In the genomic region with DNA sequence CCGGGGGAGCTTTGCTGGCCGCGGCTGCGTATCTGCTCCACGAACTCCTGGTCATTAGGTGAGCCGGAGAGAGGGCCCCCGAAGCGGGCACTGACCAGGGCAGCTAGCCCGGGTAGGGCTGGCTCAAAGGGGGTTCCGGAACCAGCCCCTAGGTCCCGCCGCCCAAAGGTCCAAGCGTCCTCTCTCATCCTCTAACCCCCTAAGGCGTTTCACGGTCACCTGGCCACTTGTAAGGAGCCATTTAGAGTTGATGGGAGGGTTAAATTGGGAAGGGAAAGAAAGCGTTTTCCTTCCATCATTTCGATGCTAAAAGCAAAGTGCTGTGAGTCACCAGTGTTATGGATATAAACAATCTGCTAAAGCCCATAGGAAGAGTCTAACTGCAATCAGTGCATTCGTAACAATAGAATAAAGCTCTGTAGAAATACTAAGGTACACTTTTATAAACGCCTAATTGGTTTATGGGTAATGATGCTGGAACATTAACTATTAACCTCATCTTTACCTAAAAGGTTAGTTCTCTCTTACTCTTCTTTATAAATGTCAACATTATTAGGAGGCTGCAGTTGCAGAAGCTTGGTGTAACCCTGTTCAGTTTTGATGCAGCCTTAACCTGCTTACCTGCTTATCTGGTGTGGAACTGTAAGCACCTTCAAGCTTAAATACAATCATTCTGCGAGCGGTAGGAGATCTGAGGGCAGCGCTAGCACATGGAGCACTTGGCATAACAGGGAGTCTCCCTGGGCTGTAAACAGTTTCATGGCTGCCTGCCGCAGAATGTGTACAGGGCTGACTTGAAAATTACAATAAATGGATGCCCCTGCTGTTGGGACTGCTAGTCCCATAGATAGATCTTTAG, we compare ENCODE assay signal across 9 mouse cellular contexts. TPM values are rescaled to one million over a fixed set of nuclear protein-coding genes. Genes with fewer than 3 reads are reported as not detected.
A peak's percentile ranks its signal among the peaks of the same experiment; 100 is the strongest.
DNase-seq lines count a peak whose midpoint lies in the region; ATAC-seq lines count a peak whose summit lies in the region.
"Had no signal": no experiment of that assay in that cellular context is flagged by ENCODE, and none has a peak within 500 bp of the region (broad histone marks: within the 10 kb centered on the region; RNA-seq: fewer than 3 reads in every experiment).

No protein-coding gene starts in this region.

- no peaks in the 10 kb centered on the region for H3K27me3 ChIP-seq in kidney, embryonic 16.5 days (ENCODE audit: insufficient read depth, low read length)
- H3K27me3 ChIP-seq in forebrain, embryonic 15.5 days = no peaks in the 10 kb centered on the region
- H3K27me3 ChIP-seq in liver, embryonic 15.5 days = peaks cover 49% of the 10 kb centered on the region

- peaks cover 4% of the 10 kb centered on the region; the same call in 1 of the 2 replicates for H3K4me1 ChIP-seq in kidney, embryonic 16.5 days (ENCODE audit: insufficient read depth, low read length)
- peaks cover 25% of the 10 kb centered on the region for H3K4me1 ChIP-seq in forebrain, embryonic 15.5 days
- no peaks in the 10 kb centered on the region; the same call in 1 of the 2 replicates for H3K4me1 ChIP-seq in liver, embryonic 15.5 days (replicated peaks)

- WGBS in kidney, embryonic 16.5 days = 13% methylated on average over 23 of the region's 23 CpGs
- 6% methylated on average over 23 of the region's 23 CpGs for WGBS in forebrain, embryonic 15.5 days
- WGBS in liver, embryonic 15.5 days (ENCODE audit: insufficient replicate concordance) = 17% methylated on average over 23 of the region's 23 CpGs

- H3K9me3 ChIP-seq in kidney, embryonic 16.5 days (ENCODE audit: low read length) = no peaks in the 10 kb centered on the region
- no peaks in the 10 kb centered on the region for H3K9me3 ChIP-seq in forebrain, embryonic 15.5 days
- H3K9me3 ChIP-seq in liver, embryonic 15.5 days (replicated peaks) = no peaks in the 10 kb centered on the region

- ATAC-seq in kidney, embryonic 16.5 days (ENCODE audit: low FRiP score, low TSS enrichment) = peak; percentile 43; the same call in 1 of the 2 replicates
- peak; percentile 47 for ATAC-seq in forebrain, embryonic 15.5 days (replicated peaks)
- no peak for ATAC-seq in liver, embryonic 15.5 days (ENCODE audit: insufficient read depth)
- no peak for ATAC-seq in erythroblast, adult 5-6 weeks (replicated peaks; ENCODE audit: low FRiP score, poor library complexity, severe bottlenecking)

- H3K4me2 ChIP-seq in kidney, embryonic 16.5 days (replicated peaks; ENCODE audit: low read depth, low read length) = peak overlapping the region; percentile 95
- peak overlapping the region; percentile 72 for H3K4me2 ChIP-seq in forebrain, embryonic 15.5 days (replicated peaks)
- H3K4me2 ChIP-seq in liver, embryonic 15.5 days = peak overlapping the region; percentile 73

- H3K36me3 ChIP-seq in kidney, embryonic 16.5 days (ENCODE audit: insufficient read depth, low read length) = no peaks in the 10 kb centered on the region
- H3K36me3 ChIP-seq in forebrain, embryonic 15.5 days = 0 out of 2 replicates have a peak, but pooled peaks cover 4% of the 10 kb centered on the region
- no peaks in the 10 kb centered on the region for H3K36me3 ChIP-seq in liver, embryonic 15.5 days (replicated peaks)

- peak overlapping the region; percentile 80 for H3K4me3 ChIP-seq in kidney, embryonic 16.5 days (ENCODE audit: low read length)
- peak overlapping the region; percentile 82 for H3K4me3 ChIP-seq in forebrain, embryonic 15.5 days
- H3K4me3 ChIP-seq in liver, embryonic 15.5 days (replicated peaks) = peak overlapping the region; percentile 54

- peak overlapping the region; percentile 36; the same call in 1 of the 2 replicates for H3K27ac ChIP-seq in kidney, embryonic 16.5 days (ENCODE audit: low read length)
- peak overlapping the region; percentile 95 for H3K27ac ChIP-seq in forebrain, embryonic 15.5 days (replicated peaks)
- no peak overlapping the region for H3K27ac ChIP-seq in liver, embryonic 15.5 days (replicated peaks)
- H3K27ac ChIP-seq: macrophage had no signal

- DNase-seq in kidney, postnatal 36 days = no peak
- peak; percentile 46 to 49 for DNase-seq in cerebellum, adult 18-20 months
- no peak for DNase-seq in ovary, postnatal 36 days (ENCODE audit: low spot score)
- DNase-seq in urinary bladder, postnatal 14 days (ENCODE audit: low spot score) = no peak

- peak overlapping the region; percentile 92 for H3K9ac ChIP-seq in kidney, embryonic 16.5 days (replicated peaks; ENCODE audit: low read length)
- peak overlapping the region; percentile 99 for H3K9ac ChIP-seq in forebrain, embryonic 15.5 days (replicated peaks)
- no peak overlapping the region for H3K9ac ChIP-seq in liver, embryonic 15.5 days

RNA-seq across cellular contexts. Expression of gene Faxc, which starts 0.9 kb away (rescaled TPM):
- polyA plus RNA-seq in kidney, embryonic 16.5 days (2015; fragmentation: Nextera tagmentation; extraction: Ambion mirVana) = 3.2 and 3.7 TPM in 2 replicates
- polyA plus RNA-seq in forebrain, embryonic 15.5 days (2015; fragmentation: Nextera tagmentation; extraction: Ambion mirVana) = 16.5 and 17.5 TPM in 2 replicates
- 0.03 and 0.07 TPM in 2 replicates for polyA plus RNA-seq in liver, embryonic 15.5 days (2015; fragmentation: Nextera tagmentation; extraction: Ambion mirVana)
- not detected in 2 replicates for total RNA-seq in erythroblast, adult 5-6 weeks (2015; ENCODE audit: low replicate concordance)
- 0.28 TPM in 1 of 2 replicates, not detected in the other for total RNA-seq in erythroblast, adult 5-6 weeks (2017; ENCODE audit: low replicate concordance)
- polyA plus RNA-seq: macrophage had no signal

RNA-seq across cellular contexts. Expression of gene Coq3, which starts 52.5 kb away (rescaled TPM):
- polyA plus RNA-seq in kidney, embryonic 16.5 days (2015; fragmentation: Nextera tagmentation; extraction: Ambion mirVana) = 13.5 and 13.6 TPM in 2 replicates
- 15.2 and 15.6 TPM in 2 replicates for polyA plus RNA-seq in forebrain, embryonic 15.5 days (2015; fragmentation: Nextera tagmentation; extraction: Ambion mirVana)
- 7.1 and 7.6 TPM in 2 replicates for polyA plus RNA-seq in liver, embryonic 15.5 days (2015; fragmentation: Nextera tagmentation; extraction: Ambion mirVana)
- total RNA-seq in erythroblast, adult 5-6 weeks (2015; ENCODE audit: low replicate concordance) = 0.84 and 2.1 TPM in 2 replicates
- total RNA-seq in erythroblast, adult 5-6 weeks (2017; ENCODE audit: low replicate concordance) = 2.6 and 3.5 TPM in 2 replicates

Comparison
In these comparisons a context has a peak if more than half of its experiments do, and no peak if none do; other contexts are left out.
1. ATAC-seq: peak in kidney, embryonic 16.5 days (single experiment) and forebrain, embryonic 15.5 days (single experiment); none in liver, embryonic 15.5 days (single experiment) and erythroblast, adult 5-6 weeks (single experiment).
2. DNase-seq: peak in cerebellum, adult 18-20 months (2 of 2); none in kidney, postnatal 36 days (0 of 2), ovary, postnatal 36 days (single experiment) and urinary bladder, postnatal 14 days (single experiment).
3. Peak in every context shown above with its lines, with median percentiles within 50 percentile points of each other: H3K4me2 ChIP-seq and H3K4me3 ChIP-seq.